Mouse (Mus musculus) left cerebral cortex, adult 9 months (tissue): ENCODE data around the gene Mcm6.

Source experiments
- DNase-seq, 2 experiments: peaks; one replicate each; pipeline ENCODE4 v3.0.0; 2022; ENCODE audit warnings: low spot score in 2 of 2

The Mcm6 gene

GRCm38 (mm10) chr1:128359554-128360376 is at the start of gene Mcm6:
Gene Mcm6, minus strand, starts transcription at chr1:128359664.
- DNase-seq = peak; percentile 80 to 94

DNA sequence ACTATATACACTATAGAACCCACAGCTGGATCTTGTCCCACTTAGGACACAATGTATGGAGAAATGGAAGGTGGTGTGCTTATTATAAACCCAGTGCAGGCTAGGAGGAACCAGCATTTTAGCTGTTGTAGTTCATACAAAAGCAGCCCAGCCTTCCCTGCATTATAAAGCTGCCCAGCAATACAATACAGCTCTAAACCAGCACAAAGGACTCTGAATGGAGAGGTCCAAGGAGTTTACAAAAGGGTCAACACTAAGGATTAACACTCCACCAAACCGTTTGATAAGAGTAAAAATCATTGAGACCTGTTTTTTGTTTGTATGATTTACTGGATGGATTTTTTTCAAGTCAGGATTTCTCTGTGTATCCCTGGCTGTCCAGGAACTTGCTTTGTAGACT is 47.4 kb upstream of the Mcm6 start:
- DNase-seq = no peak

DNA sequence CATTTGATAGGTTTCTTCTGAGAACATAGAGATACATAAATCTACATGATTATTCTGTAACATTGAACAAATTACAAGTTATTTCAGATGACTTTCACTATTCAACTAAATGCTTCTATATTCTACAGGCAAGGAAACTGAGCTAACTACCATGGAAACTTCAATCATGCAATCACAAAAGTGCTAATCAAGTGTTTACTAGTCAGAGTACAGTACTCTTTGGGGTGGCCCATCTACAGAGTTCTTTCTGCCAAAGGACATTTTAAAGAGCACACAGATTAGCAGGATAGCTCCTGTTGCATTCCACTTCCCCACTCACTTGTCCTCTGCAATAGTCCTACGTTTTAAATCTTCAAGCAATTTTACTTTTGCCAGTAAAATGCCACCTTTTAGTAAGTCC is 46.2 kb upstream of the Mcm6 start:
- no peak for DNase-seq

- DNase-seq = no peak
Observed at GRCm38 (mm10) chr1:128405041-128405481, 45.6 kb upstream of the Mcm6 start.

DNA sequence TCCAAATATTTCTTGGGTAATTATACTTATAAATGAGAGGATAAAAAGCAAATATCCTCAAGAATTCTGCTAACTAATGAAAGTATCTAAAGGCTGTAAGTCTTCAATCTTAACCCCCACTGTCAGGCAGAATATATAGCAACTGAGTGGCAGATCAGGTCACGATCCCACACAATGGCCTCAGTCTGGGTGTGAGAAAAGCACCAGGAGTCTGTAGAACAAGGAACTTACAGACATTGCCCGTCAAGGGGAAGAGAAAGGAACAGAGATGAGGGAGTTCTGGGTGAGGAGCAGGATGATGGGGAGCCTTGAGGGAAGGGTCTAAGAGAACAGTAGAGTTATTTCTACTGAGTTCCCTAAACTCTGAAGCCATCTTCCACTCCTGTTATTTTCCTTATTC is 41.5 kb upstream of the Mcm6 start:
- DNase-seq = no peak

DNA sequence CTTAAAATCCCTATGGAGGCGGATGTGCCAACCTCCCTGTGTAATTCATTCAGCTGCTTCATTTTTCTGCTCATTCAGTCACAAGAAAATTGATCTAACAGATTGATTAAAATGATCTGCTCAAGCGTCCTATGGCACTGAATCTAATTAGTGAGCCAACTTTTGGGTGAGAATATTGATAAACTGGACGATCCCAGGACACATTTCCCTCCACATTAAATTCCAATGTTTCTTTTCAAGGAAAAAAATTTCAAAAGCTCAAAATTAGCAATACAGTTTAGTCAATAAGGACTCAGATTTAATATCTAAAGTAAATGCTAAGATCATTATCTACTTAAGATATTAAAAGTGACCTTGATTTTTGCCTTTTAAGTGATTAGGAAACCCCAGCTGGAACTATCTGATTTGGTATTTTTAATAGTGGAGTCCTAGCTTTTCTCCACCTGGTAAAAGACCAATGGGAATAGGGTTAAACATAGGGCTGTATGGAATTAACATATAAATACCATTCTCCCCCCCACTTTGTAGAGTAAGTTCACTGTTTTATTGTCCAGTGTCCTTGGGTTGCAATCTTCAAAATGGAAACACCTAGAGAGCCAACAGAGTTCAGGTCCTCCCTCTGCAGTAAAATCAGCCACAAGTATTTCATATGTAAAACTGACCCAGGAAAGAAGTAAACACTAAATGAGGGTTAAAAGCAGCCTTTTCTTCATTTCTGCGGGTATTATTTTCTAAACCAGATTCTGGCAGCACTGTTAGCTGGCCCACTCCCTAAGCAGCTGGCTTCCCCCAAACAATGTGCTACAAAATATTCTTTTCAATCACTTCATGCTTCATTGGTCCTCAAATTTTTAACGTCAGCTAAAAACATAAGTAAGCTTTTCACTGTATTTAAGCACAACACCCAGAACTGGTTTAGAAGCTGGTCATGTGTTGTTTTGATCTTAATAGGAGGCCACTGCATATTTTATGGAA is 40.8 kb upstream of the Mcm6 start:
- DNase-seq = no peak

DNA sequence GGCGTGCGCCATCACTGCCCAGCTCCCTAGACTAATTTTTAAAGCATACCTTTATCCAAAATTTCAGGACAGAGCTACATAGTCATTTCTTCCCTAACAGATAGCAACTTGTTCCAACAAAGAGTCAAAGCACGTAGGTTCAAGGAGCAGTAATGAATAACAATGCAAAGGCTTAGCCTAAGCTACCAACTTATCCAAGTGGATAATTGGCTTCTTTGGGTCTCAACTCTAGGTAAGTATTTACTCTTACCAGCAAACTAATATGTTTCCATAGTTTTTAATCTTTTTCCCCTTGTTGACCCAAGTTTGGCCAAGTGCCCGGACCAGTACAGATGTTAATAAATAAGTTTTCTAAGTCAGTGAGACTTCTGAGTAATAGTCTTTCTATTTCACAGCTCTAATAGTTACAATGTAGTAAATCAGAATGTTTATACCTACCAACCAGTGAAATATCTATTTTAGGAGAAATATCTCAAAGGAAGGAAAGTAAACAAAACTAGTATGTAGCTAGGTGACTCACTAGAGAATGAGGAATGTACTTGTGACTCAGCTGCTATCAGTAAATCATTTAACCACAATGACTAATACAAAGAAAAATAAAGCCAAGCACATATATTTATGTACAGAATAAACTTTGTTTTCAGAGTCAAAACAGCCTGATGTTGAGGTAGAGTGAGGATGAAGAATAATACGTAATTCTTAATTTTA is 39.4 kb upstream of the Mcm6 start:
- DNase-seq = no peak

DNA sequence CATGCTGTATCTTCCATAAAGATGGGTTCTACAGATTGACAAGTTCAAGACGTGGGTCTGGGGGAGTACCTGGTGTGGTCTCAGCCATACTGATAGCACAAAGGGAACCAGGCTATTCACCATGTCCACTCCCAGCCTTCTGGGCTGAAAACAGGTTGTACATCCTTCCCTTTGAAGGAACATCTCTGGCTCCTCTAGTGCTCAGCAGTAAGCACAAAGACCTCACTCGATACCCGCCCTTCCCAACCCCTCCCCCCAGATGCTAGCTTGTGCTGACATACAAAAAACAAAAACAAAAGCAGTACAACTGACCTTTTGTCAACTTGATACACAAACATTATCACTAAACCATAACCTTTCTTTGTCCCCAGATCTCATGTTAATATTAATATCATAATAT is 35.2 kb upstream of the Mcm6 start:
- no peak for DNase-seq

- DNase-seq = no peak
Observed at GRCm38 (mm10) chr1:128392382-128392781, 32.9 kb upstream of the Mcm6 start.

GRCm38 (mm10) chr1:128386487-128386886 is 27.0 kb upstream of the Mcm6 start:
- no peak for DNase-seq

DNA sequence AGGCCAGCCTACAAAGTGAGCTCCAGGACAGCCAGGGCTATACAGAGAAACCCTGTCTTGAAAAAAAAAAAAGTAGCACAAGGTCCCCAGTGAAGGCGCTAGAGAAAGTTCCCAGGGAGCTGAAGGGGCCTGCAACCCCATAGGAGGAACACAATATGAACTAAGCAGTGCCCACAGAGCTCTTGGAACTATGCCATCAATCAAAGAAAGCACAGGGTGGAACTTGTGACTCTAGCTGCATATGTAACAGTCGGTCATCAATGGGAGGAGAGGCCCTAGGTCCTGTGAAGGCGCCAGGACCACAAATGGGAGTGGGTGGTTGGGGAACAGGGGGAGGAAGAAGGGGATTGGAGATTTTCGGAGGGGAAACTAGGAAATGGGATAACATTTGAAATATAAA is 17.4 kb upstream of the Mcm6 start:
- DNase-seq = no peak

GRCm38 (mm10) chr1:128372143-128372860 is 12.8 kb upstream of the Mcm6 start:
- no peak for DNase-seq

DNA sequence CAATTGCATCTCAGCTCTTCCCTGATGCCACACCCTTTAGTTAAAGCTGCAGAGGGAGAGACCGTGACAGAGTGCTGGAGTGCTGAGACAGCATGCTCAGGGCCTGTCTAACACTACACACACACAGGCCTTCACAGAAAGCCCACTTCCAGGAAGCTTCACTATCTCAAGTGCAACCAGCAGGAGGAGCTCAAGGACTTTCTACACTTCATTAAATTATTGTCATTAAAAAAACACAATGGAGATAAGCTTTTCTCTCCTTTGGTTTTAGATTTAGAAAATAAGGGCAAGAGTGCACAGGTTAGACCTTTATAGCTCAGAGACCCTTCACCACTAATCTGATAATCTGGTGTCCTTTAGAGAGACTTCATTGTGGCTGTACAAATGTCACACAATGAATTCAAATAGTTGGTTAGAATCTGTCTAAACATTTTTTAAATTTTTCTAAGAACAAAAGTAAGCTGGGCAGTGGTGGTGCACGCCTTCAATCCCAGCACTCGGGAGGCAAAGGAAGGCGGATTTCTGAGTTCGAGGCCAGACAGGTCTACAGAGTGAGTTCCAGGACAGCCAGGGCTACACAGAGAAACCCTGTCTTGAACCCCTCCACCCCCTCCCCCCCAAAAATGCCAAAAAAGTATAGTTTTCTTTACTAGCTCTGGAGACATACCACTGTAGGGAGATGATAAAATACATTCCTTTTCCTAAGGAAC is 9.4 kb upstream of the Mcm6 start:
- DNase-seq = peak in 1 of 2 experiments; percentile 55

DNA sequence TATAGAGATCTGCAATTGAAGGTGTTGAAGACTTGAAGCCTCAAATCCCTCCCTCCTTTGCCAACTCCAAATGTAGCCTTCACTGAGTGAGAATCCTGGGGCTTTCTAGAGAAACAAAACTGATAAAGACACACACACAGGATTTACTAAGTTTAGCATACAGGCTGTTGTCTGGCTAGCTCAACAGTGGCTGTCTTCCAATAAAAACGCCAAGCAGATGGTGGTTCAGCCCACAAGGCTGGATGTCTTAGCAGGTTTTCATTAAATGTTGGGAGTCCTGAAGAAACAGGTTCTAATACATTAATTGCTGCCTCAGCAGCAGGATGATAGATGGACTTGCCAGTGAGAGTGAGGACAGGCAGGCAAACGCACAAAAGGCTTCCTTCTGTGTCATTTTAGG is 1.1 kb upstream of the Mcm6 start:
- DNase-seq = peak in 1 of 2 experiments; percentile 58

DNA sequence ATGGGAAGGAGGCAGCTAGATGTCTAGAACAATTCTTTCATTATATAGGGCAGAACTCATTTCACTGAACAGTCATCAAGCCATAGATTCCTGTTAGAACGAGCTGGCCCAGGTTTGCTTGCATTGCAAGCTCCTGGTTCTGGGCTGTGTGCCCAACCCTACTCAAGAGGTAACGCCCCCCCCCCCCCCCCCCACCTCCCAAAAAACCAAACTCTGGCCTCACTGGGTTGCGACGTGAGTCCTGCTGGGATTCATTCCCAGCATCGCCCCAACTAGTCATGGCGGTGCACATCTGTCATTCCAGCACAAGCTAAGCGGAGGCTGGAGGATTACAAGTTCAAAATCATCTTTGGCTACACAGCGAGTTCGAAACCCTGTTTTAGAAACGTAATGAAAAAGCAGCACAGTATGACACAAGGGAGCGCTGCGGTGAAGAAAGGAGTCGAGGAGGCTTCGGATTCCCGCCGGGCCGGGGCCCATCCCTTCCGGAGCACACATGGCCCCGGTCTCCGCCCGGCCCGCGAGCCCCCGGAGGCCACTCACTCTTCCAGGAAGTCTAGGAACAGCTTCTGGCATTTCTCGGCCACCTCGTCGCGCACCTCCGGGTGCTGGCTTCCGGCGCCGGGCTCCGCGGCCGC is 429 bp downstream of the Mcm6 start:
- DNase-seq = no peak

GRCm38 (mm10) chr1:128358276-128358675 is 1.2 kb downstream of the Mcm6 start:
- DNase-seq = no peak

DNA sequence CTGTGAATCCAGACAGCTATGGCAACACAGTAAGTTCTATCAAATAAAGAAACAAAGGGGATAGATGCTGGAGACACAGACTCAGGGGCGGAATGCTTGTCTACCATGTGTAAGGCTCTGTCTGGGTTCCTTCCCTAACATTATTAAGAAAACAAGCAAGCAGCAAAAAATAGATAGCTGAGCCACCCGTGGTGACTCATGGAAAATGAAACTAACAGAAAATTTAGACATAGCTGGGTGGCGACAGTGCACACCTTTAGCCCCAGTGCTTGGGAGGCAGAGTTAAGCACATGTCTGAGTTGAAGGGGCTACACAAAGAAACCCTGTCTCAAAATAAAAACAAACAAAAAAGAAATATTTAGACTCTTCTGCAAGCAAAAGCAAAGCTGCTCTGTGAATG is 2.0 kb downstream of the Mcm6 start:
- DNase-seq = no peak

GRCm38 (mm10) chr1:128353092-128353491 is 6.4 kb downstream of the Mcm6 start:
- DNase-seq = no peak

DNA sequence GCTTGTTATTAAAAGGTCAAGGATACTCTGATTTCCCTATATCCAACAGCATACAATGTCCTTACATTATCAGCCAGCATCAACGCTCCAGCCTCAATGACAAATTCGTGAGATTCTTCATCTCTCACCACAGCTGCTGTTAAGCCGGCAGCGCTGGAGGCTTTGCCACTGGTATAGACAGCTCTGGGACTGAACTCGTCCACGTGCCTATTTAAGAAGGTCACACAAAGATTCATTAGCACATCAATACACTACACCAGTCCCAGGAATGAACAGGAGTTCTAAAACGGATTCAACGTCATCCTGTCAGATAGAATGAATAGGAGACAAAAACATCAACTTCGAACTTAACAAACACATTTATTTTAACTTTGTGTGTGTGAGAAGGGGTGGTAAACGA is 15.2 kb downstream of the Mcm6 start:
- no peak for DNase-seq

DNA sequence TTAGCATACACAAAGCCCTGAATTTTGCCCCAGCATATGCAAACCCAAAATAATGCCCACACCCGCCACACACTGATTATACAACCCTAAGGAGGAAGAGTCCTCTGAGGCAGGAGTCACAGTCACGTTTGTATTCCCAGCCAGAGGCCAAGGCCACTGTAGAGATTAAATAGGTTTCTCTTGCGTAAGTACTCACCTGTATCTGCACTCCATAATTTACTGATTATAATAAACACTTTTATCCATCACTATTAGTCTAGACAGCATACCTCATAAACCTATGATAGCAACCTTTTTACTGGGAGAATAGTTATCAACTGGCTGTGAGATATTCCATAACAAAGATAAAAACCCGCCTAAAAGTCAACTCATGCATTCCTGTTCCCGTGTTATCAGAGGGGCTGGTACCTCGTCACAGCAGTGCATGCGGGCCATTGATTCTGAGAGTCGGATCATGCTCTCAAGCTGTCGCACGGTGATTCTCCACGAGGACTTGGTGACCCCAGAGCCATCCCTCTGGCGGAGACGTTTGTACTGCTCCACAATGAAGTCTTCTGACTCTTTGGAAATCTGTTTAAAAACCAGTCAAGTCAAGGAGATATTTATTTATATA is 21.6 kb downstream of the Mcm6 start:
- no peak for DNase-seq
